Mouse (Mus musculus) heart, embryonic 10.5 days (tissue): ENCODE results near the gene Dkkl1. TPM values are rescaled to one million over a fixed set of nuclear protein-coding genes. Genes with fewer than 3 reads are reported as not detected.
A peak's percentile ranks its signal among the peaks of the same experiment; 100 is the strongest.

Experiments
- DNase-seq: peaks from one replicate; pipeline ENCODE4 v3.0.0-alpha.2; 2017; ENCODE audit warnings: low spot score
- H3K27ac ChIP-seq: fragments of 300-500 bp; sonication (generic); 2 replicates; pipeline ENCODE4 v1.5.1; 2016; ENCODE audit warnings: mild to moderate bottlenecking
- H3K27me3 ChIP-seq: fragments of 300-500 bp; sonication (generic); 2 replicates; pipeline ENCODE4 v1.6.1; 2016; ENCODE audit warnings: mild to moderate bottlenecking; ENCODE audit not compliant: poor library complexity, insufficient read depth, severe bottlenecking
- H3K36me3 ChIP-seq: fragments of 300-500 bp; sonication (generic); 2 replicates; pipeline ENCODE4 v1.6.1; 2016; ENCODE audit warnings: mild to moderate bottlenecking, moderate library complexity
- H3K4me1 ChIP-seq: fragments of 300-500 bp; sonication (generic); 2 replicates; pipeline ENCODE4 v1.6.1; 2016; ENCODE audit warnings: mild to moderate bottlenecking
- H3K4me3 ChIP-seq: fragments of 300-500 bp; sonication (generic); 2 replicates; pipeline ENCODE4 v1.5.1; 2016; ENCODE audit warnings: mild to moderate bottlenecking, moderate library complexity
- H3K9me3 ChIP-seq: fragments of 300-500 bp; sonication (generic); 2 replicates; pipeline ENCODE4 v1.6.1; 2016; ENCODE audit warnings: mild to moderate bottlenecking, moderate library complexity
- WGBS: fragments of 180-500 bp; shearing (Covaris S2); methylation state at CpG from one replicate; pipeline ENCODE4 v1.1.7; 2016; 5-methylcytosine and 5-hydroxymethylcytosine counted together
- polyA plus RNA-seq: library from polyadenylated mRNA; unstranded; fragments of >200 nt; fragmentation: Nextera tagmentation; extraction: Ambion mirVana; gene quantifications from 2 replicates; pipeline ENCODE4 v1.2.1, GENCODE M21; 2016

The Dkkl1 gene
- polyA plus RNA-seq, 1 experiment from 2014 or later = 1.2 TPM

DNA sequence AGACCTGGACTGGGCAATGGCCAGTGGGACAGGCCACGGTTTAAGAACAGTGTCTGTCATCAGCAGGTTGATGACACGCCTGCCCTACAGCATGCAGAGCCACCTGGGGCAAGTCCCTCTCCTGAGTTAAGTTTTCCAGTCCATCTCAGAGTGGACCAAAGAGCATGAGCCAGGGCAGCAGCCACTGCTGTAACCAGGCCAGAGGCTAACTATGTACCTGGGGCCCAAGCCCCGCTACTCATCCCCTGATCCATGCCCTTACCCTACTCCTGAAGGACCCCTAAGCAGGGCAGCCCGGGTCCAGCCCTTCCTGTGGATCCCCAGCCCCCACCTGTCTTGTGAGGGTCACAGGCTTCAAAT is 15.8 kb downstream of the Dkkl1 start:
- Histone ChIP-seq H3K4me3 (no peak overlapping the region), H3K27ac (peak overlapping the region; percentile 16; the same call in 1 of the 2 replicates), H3K4me1 (peaks cover 56% of the 10 kb centered on the region), H3K27me3 (peaks cover 51% of the 10 kb centered on the region), H3K9me3 (no peaks in the 10 kb centered on the region), H3K36me3 (no peaks in the 10 kb centered on the region)
- no peak for DNase-seq
- 79% methylated on average over 4 of the region's 4 CpGs for WGBS

DNA sequence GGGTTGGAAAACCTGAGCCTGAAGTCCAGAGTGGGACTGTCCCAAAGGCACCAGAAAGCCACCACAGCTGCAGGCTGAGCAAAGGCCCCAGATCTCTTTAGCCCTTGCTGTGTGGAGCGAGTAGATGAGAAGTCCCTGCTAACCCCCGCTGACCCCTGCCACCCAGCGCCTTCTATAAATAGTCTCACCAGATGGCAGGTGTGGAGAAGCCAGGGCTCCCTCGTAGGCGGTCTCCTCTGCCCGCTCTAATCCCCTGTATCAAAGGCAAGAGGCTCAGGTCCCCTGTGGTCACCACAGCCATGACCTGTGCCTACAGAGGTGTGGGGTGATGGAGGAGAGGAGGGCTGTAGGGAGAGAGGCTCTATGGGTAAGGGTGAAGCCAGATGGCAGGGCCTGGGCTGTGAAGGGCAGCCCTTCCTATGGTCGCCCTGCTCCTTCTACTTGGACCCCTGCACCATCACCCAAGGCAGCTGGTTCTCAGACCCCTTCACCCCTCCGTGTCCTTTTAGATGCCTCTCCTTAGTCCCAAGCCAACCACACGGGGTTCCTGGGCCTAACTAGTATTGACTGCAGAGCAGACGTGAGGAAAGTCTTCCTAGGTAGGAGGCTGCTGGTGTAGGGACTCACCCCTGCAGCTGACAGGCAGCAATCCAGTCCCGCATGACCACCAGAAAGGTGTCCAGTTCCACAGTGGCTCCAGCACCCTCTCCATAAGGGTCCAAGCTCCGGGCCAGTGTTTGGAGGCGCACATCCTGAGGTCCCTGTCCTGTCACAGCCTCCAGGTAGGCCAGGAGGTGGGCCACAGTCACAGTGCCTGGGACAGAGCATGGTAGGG is 16.4 kb downstream of the Dkkl1 start:
- peaks cover 60% of the 10 kb centered on the region for H3K4me1 ChIP-seq
- peak overlapping the region; percentile 19 for H3K27ac ChIP-seq
- no peaks in the 10 kb centered on the region for H3K9me3 ChIP-seq
- DNase-seq = no peak
- 49% methylated on average over 13 of the region's 13 CpGs for whole genome bisulfite sequencing
- no peaks in the 10 kb centered on the region for H3K36me3 ChIP-seq
- no peak overlapping the region for H3K4me3 ChIP-seq
- peaks cover 53% of the 10 kb centered on the region for H3K27me3 ChIP-seq

DNA sequence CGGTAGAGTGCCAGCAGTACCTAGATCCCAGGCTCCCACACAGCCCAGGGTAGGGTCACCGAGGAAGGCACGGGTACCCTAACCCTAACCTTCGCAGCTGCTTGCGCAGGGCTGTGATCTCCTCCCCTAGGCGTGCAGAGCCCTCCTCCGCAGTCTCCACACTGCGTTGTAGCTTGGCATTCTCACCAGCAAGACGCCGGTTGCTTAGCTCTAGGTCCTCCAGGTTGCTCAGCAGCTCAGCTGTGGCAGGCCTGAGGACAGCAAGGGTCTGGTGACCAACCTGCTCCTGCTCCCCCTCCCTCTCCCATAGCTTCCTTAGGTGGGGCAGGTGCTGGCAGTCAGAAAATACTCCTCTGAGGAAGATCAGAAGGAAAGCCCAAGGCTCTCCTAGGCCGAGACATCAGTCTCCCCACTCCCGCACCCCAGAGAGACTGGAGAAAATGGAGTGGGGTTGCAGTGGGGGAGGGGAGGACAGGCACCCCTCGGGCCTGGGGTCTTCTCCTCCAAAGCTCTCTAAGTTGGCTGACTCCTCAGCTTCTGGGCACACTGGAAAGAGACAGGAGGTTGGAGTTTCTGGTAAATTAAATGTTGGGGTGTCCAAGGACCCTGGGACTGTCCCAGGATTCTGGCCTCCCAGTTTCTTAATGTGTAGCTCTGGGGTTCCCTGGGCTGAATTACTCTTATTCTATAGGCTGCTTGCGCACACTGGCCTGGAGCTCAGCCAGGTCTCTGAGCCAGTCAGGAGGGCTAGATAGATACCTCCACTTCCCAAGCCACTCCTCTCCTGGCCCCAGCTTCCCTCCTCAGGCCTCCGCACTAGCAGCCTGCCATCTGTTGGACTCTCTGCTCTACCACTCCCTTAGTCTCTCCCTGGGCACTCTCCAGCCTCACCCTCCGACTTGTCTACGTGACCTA is 17.8 kb downstream of the Dkkl1 start:
- Histone ChIP-seq H3K4me3 (no peak overlapping the region), H3K36me3 (no peaks in the 10 kb centered on the region), H3K27me3 (peaks cover 64% of the 10 kb centered on the region), H3K4me1 (peaks cover 60% of the 10 kb centered on the region), H3K27ac (no peak overlapping the region), H3K9me3 (no peaks in the 10 kb centered on the region)
- no peak for DNase-seq
- 73% methylated on average over 17 of the region's 17 CpGs for WGBS

DNA sequence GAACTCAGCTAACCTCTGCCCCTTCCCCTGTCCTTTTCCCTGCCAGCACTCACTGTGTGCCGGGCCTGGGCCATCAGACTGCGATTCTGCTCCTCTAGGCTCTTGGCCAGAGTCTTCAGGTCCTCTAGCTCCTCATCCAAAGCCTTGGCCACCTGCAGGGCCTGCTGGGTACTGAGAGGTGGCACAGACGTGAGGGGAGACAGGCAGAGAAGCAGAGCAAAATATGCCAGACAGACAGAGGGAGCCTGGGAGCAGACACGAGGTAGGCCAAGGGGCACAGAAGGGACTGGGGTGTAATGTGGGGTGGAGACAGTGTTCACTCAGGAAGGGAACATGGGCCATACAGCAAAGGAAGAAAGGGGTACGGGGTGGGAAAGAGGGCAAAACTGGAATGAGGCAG is 18.5 kb downstream of the Dkkl1 start:
- Histone ChIP-seq H3K36me3 (no peaks in the 10 kb centered on the region), H3K9me3 (no peaks in the 10 kb centered on the region), H3K27ac (peak overlapping the region; percentile 62), H3K4me1 (peaks cover 57% of the 10 kb centered on the region), H3K27me3 (peaks cover 72% of the 10 kb centered on the region), H3K4me3 (no peak overlapping the region)
- DNase-seq = no peak
- 59% methylated on average over 5 of the region's 5 CpGs for WGBS

DNA sequence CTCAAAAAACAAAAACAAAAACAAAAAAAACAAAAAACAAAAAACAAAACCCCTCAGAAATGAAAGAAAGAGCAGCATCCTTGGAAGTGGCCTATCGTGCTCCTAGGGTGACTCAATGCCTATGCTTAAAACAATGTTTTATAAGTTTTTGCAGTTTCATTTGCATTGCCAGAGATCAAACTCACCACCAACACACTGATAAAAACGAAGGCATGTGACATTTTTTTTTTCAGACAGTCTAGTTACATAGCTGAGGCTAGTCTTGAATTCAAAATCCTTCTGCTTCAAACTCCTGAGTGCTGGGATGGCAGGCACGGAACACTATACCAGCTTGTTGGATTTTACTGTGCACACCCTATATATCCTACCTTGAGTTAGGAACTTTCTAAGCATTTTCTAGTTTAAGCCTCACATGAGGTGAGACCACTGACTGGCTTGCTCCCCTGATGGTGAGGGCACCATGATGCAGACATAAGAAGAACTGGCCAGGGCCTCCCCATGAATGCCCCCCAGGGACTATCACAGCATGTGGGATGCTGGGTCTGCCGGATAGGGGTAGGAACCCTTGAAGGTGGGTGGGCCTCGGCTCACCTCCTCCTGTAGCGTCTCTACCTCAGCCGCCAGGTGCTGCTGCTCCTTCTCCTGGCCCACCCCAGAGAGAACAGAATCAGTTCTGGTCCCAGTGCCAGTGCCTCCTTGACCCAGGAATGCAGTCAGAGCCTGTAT is 19.2 kb downstream of the Dkkl1 start:
- Histone ChIP-seq H3K36me3 (no peaks in the 10 kb centered on the region), H3K27me3 (peaks cover 75% of the 10 kb centered on the region), H3K4me1 (peaks cover 52% of the 10 kb centered on the region), H3K4me3 (no peak overlapping the region), H3K27ac (peak overlapping the region; percentile 62), H3K9me3 (no peaks in the 10 kb centered on the region)
- 78% methylated on average over 7 of the region's 7 CpGs for WGBS
- DNase-seq = no peak

DNA sequence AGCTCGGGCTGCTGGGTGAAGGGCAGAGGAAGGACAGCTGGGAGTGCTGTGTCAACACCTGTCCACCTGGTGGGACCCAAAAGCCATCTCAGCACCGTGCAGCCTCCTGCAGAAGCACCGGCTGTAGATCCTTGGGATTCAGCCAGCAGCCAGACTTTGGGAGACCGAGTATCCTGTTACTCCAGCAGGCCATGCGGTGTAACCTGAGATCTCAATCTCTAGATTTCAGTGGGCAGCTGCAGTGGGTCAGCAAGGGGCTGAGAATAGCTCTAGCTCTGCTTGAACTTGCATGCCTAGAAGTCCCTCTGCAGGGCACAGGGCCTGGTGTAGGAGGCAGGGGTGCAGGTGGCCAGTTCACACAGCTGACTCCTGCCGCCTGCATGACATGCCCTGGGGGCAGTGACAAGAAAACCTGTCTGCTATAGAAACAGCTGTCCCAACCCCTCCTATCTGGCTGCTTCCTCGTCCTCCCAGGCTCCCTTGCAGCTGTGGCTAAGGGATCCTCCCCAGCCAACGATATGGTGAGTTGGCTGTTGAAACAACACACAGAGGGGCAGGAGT is 20.1 kb downstream of the Dkkl1 start:
- no peaks in the 10 kb centered on the region for H3K9me3 ChIP-seq
- H3K36me3 ChIP-seq = no peaks in the 10 kb centered on the region
- peak overlapping the region; percentile 37; the same call in 1 of the 2 replicates for H3K27ac ChIP-seq
- peaks cover 47% of the 10 kb centered on the region for H3K4me1 ChIP-seq
- no peak overlapping the region; the same call in 1 of the 2 replicates for H3K4me3 ChIP-seq
- peaks cover 79% of the 10 kb centered on the region for H3K27me3 ChIP-seq
- WGBS = 16% methylated on average over 8 of the region's 8 CpGs
- no peak for DNase-seq

DNA sequence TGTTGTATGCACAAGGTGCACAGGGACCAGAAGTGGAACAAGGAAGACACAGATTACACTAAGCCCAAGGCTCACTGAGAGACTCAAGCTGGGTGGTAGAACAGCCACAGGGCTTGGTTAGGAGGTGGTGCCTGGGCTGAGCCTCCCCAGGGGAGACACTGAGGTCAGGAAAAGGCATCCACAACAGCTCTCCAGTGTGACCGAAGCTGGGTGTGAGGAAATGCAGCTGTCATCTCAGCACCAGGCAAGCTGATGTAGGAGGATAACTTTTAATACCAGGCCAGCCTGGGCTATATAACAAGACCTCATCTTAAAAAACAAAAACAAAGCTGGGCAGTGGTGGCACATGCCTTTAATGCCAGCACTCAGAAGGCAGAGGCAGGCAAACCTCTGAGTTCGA is 20.8 kb downstream of the Dkkl1 start:
- peaks cover 41% of the 10 kb centered on the region for H3K4me1 ChIP-seq
- no peak overlapping the region for H3K4me3 ChIP-seq
- 61% methylated on average over 2 of the region's 2 CpGs for WGBS
- H3K36me3 ChIP-seq = no peaks in the 10 kb centered on the region
- H3K27ac ChIP-seq = 0 out of 2 replicates have a peak overlapping the region, but pooled peaks have one; percentile 11
- no peak for DNase-seq
- H3K9me3 ChIP-seq = no peaks in the 10 kb centered on the region
- peaks cover 79% of the 10 kb centered on the region for H3K27me3 ChIP-seq

DNA sequence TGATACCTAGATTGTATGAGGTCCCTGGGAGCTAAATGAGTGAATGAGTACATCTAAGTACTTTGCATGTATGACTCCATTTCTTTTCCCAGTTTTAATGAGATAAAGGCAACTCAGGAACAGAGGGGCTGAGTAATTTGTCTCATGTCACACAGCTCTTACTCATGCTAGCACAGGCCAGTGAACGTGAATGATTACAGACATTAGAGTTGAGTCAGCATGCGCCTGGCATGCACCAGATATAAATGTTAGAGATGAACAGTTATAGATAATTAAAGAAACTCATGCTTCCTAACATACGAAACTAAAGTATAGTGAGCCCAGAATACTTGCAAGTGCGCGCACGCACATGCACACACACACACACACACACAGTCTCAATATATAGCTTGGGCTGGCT is 21.8 kb downstream of the Dkkl1 start:
- 88% methylated on average over 6 of the region's 6 CpGs for WGBS
- Histone ChIP-seq H3K36me3 (no peaks in the 10 kb centered on the region), H3K4me3 (no peak overlapping the region), H3K4me1 (peaks cover 31% of the 10 kb centered on the region), H3K27me3 (peaks cover 84% of the 10 kb centered on the region), H3K27ac (no peak overlapping the region), H3K9me3 (no peaks in the 10 kb centered on the region)
- no peak for DNase-seq

DNA sequence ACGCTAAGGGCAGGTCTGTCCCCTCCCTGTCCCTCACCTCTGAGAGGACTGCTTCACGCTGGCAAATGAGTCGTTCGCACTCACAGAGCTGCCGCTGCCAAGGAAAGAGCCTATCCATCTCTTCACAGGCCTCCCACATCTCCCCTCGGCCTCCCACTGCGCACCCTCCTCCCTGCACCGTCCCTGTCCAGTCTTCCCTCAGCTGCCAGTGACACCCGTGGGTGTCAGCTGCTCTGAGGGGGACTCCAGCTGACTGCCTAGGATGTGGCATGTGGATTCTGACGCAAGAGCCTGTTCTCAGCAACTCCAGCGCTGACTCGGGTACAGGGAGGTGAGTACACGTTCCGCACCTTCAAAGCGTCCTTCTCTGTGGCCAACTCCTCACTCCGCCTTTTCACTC is 22.3 kb downstream of the Dkkl1 start:
- H3K27me3 ChIP-seq = peaks cover 89% of the 10 kb centered on the region
- H3K4me3 ChIP-seq = no peak overlapping the region
- H3K27ac ChIP-seq = no peak overlapping the region
- H3K9me3 ChIP-seq = no peaks in the 10 kb centered on the region
- no peaks in the 10 kb centered on the region for H3K36me3 ChIP-seq
- DNase-seq = no peak
- H3K4me1 ChIP-seq = peaks cover 28% of the 10 kb centered on the region
- 45% methylated on average over 16 of the region's 16 CpGs for WGBS

DNA sequence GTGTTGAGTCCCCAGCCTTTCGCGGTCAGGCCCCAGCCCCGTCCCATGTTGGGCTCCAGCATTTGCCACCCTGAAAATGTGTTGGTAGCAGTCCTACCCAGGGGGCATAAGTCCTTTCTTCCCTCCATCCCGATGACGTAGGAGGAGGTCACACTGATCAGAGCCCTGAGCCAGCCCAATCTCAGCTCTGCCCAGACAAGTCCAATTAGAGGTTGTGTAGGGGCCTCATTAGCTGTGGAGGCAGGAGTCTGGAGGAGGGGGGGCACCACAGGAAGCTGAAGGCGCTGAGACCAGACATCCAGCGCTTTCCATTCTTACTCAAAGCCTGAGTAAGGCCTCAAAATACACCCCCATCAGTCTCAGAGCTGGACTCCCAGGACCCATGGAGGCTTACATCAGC is 26.0 kb downstream of the Dkkl1 start:
- Histone ChIP-seq H3K36me3 (no peaks in the 10 kb centered on the region), H3K27me3 (peaks cover 98% of the 10 kb centered on the region), H3K27ac (no peak overlapping the region), H3K4me3 (no peak overlapping the region), H3K4me1 (peaks cover 22% of the 10 kb centered on the region), H3K9me3 (no peaks in the 10 kb centered on the region)
- WGBS = 67% methylated on average over 7 of the region's 7 CpGs
- no peak for DNase-seq

DNA sequence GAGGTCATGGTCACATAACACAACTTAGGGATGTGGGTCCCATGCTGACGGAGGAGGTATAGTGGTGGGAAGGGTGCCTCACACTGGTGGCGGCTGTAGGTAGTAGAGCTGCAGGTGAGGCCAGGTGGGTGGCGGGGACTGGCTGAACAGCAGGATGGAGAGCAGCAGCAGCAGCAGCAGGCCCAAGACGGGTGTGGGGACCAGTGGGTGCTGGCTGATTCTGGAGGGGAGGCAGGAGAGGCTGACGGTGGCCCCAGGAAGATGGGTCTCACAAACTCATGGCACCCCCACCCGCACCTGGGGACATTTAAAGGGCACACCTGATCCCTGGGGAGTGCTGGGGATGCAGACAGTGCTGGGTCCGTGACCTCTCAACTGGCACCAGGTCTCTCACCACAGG is 28.3 kb downstream of the Dkkl1 start:
- no peaks in the 10 kb centered on the region for H3K9me3 ChIP-seq
- H3K36me3 ChIP-seq = no peaks in the 10 kb centered on the region
- WGBS = 64% methylated on average over 7 of the region's 7 CpGs
- H3K4me3 ChIP-seq = no peak overlapping the region
- peaks cover 99% of the 10 kb centered on the region for H3K27me3 ChIP-seq
- H3K4me1 ChIP-seq = peaks cover 26% of the 10 kb centered on the region
- DNase-seq = no peak
- H3K27ac ChIP-seq = no peak overlapping the region

DNA sequence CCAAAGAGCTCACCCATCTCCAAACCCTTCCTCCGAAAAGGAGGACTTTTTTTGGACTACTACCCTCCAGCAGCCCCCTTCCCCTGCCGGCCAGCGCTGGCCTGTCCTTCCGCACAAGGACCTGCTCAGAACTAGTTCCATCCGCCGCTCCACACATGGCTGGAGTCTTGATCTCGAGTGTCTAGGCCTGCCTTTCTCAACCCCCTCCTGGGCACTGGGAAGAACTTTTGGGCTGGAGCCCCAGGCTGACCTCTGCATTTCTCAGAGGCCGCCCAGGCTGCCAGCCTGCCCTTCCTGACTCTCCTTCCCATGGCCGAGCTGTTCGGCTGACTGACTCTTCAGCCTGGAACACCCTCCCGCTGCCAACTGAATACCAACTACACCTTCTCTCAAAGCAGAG is 29.3 kb downstream of the Dkkl1 start:
- H3K4me1 ChIP-seq = peaks cover 26% of the 10 kb centered on the region
- H3K27me3 ChIP-seq = peaks cover 99% of the 10 kb centered on the region
- no peak overlapping the region for H3K27ac ChIP-seq
- peak overlapping the region; percentile 49 for H3K4me3 ChIP-seq
- 21% methylated on average over 11 of the region's 11 CpGs for WGBS
- H3K36me3 ChIP-seq = no peaks in the 10 kb centered on the region
- DNase-seq = no peak
- H3K9me3 ChIP-seq = no peaks in the 10 kb centered on the region
